Mouse (Mus musculus) 416B (cell line): ENCODE measurements around the gene Cngb1.

Experiments
- DNase-seq: peaks from one replicate; pipeline ENCODE4 v3.0.0; 2011; ENCODE audit warnings: low read depth

Gene Cngb1

GRCm38 (mm10) chr8:95200001-95200405 lies 106.4 kb downstream of the Cngb1 start:
- DNase-seq = no peak

GRCm38 (mm10) chr8:95195728-95196127 lies 110.7 kb downstream of the Cngb1 start:
- DNase-seq = no peak

- DNase-seq = peak; percentile 34
Measured at GRCm38 (mm10) chr8:95191497-95192175, 114.7 kb downstream of the Cngb1 start.
